Mouse (Mus musculus): Measurements from ENCODE around the gene Ren1. TPM values are rescaled to one million over a fixed set of nuclear protein-coding genes. Genes with fewer than 3 reads are reported as not detected.

Ren1 gene
- under 1 TPM in 1 of 2 experiments, not detected in 1; 0.65 TPM for polyA plus RNA-seq (2012; fragmentation: generic; extraction: Trizol)

GRCm38 (mm10) chr1:133350210-133350609 lies at the start of gene Ren1:
Gene Ren1, plus strand, starts transcription at chr1:133350510.

DNA sequence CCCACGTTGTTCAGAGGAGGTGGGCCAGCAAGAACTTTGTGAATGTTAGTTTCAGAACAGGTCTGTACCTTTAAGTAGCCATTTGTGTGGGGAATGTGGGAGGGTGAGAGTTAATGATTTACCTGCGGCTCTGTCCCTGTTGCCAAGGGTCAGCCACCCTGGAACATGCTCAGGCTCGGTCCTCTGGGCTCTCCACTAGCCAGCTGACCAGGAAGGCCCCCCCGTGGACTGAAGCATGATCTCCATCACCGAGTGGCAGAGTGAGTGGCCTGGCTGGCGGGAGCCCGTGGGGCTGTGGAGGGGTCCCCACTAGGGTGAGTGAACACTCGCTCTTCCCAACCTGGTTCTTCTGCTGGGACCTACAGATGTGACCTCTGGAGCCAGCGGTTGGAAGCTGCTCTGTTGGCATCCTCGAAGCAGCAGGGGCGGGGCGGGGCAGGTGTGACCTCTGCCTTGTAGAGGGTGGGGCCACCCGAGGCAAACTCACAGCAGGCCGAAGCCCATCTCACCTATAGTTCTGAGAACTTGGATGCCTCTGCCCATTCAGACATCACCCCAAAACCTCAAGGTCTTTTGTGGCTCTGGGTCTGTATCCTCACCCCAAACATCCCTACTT lies 40.5 kb upstream of the Ren1 start, which contains the start of gene Golt1a:
Gene Golt1a, plus strand, starts transcription at position 149 of the 616 bp plus-strand sequence.

DNA sequence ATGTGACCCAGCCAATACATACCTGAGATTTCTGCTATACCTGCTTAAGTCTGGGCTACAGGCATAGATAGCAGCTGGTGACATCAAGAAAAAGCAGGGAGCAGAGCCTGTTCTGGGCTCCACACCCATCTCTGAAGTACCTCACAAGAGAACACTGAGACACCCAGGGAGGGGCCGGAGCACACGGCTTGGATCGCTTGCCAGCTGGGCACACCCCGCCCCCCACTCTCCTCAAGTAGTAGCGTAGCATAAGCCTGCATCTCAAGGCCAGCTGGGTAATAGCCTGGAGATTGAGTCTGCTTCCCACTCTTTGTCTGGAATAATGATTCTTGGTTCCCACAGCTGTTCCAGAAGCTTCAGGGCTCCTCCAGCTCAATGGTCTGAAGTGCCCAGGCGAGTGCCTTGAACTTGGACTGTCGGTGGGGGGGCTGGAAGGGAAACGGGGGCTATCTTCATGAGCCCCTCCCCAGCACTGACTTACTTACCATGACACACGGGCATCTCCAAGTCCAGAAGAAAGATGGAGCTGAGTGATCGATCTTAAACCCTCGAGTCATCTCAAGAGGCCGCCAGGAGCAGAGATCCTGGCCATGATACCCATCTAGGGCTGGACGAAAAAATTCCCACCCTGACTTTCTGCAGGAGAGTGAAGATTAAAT lies 28.9 kb upstream of the Ren1 start, which contains the start of gene Kiss1:
Gene Kiss1, plus strand, starts transcription at position 609 of the 659 bp plus-strand sequence.

DNA sequence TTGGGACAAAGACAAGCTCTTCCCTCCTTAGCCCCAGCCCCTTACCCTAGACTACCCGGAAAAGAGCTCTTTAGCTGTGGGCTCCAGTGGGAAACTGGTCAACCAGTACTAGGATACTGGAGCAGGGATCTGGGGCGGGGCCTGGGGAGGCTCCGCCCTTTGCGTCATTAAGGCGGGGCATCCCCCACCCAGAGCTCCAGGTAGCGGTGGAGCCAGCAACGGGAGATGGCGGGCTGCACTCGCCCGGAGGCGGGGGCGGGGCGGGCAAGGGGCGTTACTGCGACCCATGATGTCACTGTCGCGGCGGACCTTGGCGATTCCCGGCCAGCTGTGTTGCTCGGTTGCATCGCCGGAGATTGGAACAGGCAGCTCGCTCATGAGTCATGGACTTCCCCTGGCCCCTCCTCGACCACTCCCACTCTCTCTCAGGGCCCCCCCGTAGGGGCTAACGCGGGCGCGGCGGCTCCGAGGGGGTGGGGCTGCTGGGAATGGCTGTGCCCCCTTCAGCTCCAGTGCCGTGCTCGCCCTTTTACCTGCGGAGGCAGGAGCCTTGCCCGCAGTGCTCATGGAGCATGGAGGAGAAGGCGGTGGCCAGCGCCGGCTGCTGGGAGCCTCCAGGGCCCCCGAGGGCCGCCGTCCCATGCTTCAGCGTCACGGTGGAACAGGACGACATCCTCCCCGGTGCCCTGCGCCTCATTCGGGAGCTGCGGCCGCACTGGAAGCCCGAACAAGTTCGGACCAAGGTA lies 13.1 kb downstream of the Ren1 start, which contains the start of gene Etnk2:
Gene Etnk2, plus strand, starts transcription at position 297 of the 746 bp plus-strand sequence.

Other genes starting within 250 kb of the Ren1 start
- 10 to 100 TPM in 1 of 2 experiments, 1 to 10 TPM in 1; 3.7 to 24.1 TPM for gene Ppp1r15b, start 219.4 kb upstream of the Ren1 start, polyA plus RNA-seq (2012; fragmentation: generic; extraction: Trizol)
- gene Plekha6, start 186.3 kb upstream of the Ren1 start, polyA plus RNA-seq (2012; fragmentation: generic; extraction: Trizol): 10 to 100 TPM in 1 of 2 experiments, under 1 TPM in 1; 0.46 to 27.2 TPM
- gene Golt1a, start 40.7 kb upstream of the Ren1 start, polyA plus RNA-seq (2012; fragmentation: generic; extraction: Trizol): not detected
- under 1 TPM in 1 of 2 experiments, not detected in 1; 0.12 TPM for gene Kiss1, start 28.6 kb upstream of the Ren1 start, polyA plus RNA-seq (2012; fragmentation: generic; extraction: Trizol)
- gene Etnk2, start 13.1 kb downstream of the Ren1 start, polyA plus RNA-seq (2012; fragmentation: generic; extraction: Trizol): under 1 TPM; 0.02 to 0.51 TPM
- under 1 TPM; 0.06 to 0.24 TPM for gene Sox13, start 73.9 kb downstream of the Ren1 start, polyA plus RNA-seq (2012; fragmentation: generic; extraction: Trizol)

All from C3H10T1/2 (cell line).